In the genomic region with DNA sequence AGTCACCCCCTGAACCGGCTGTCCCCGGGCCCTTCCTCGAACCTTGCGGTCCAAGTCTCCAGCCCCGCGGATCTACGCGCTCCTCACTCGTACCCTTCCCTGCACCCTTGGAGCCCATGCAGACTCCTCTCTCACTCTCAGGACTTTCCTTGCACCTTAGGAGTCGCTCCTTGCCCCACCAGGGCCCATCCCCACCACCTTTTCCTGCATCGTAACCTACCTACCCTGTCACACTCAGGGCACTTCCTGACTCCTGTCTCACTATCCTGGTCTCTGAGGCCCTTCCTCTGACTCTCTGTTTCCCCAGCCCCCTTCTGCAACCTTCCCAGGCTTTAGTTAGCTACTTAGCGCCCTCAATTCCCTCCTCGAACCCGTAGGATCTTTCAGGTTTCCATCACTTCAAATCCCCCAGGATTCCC, we compare ENCODE assay signal across 8 mouse cellular contexts. TPM values are rescaled to one million over a fixed set of nuclear protein-coding genes. Genes with fewer than 3 reads are reported as not detected.
A peak's percentile ranks its signal among the peaks of the same experiment; 100 is the strongest.
DNase-seq lines count a peak whose midpoint lies in the region; ATAC-seq lines count a peak whose summit lies in the region.

No protein-coding gene starts in this region.

- ATAC-seq in neural tube, embryonic 11.5 days (ENCODE audit: insufficient read depth, low FRiP score, low TSS enrichment), result peak; percentile 29; the same call in 1 of the 2 replicates
- no peak; the same call in 1 of the 2 replicates for ATAC-seq in limb, embryonic 12.5 days (ENCODE audit: insufficient number of reproducible peaks, insufficient read depth, low FRiP score, low TSS enrichment, low read depth)
- ATAC-seq in stomach, embryonic 15.5 days (ENCODE audit: insufficient read depth, low FRiP score, low read depth), result no peak; the same call in 1 of the 2 replicates

- H3K4me3 ChIP-seq in neural tube, embryonic 11.5 days (ENCODE audit: low read depth, low read length), result peak overlapping the region; percentile 74
- peak overlapping the region; percentile 72 for H3K4me3 ChIP-seq in limb, embryonic 12.5 days (replicated peaks)
- peak overlapping the region; percentile 75 for H3K4me3 ChIP-seq in stomach, embryonic 15.5 days (replicated peaks)

- H3K9me3 ChIP-seq in neural tube, embryonic 11.5 days (ENCODE audit: control insufficient read depth, low read length), result no peaks in the 10 kb centered on the region
- H3K9me3 ChIP-seq in limb, embryonic 12.5 days, result no peaks in the 10 kb centered on the region
- H3K9me3 ChIP-seq in stomach, embryonic 15.5 days, result no peaks in the 10 kb centered on the region

- 2% methylated on average over 7 of the region's 14 CpGs for WGBS in neural tube, embryonic 11.5 days
- under 1% methylated on average over 14 of the region's 14 CpGs for WGBS in limb, embryonic 12.5 days
- WGBS in stomach, embryonic 15.5 days, result 0% methylated on average over 14 of the region's 14 CpGs

- peak overlapping the region; percentile 88 for H3K4me2 ChIP-seq in neural tube, embryonic 11.5 days (ENCODE audit: low read depth)
- peak overlapping the region; percentile 89 for H3K4me2 ChIP-seq in limb, embryonic 12.5 days
- peak overlapping the region; percentile 77 for H3K4me2 ChIP-seq in stomach, embryonic 15.5 days

- no peaks in the 10 kb centered on the region for H3K27me3 ChIP-seq in neural tube, embryonic 11.5 days (ENCODE audit: control insufficient read depth, insufficient read depth, low read length)
- H3K27me3 ChIP-seq in limb, embryonic 12.5 days, result no peaks in the 10 kb centered on the region
- no peaks in the 10 kb centered on the region for H3K27me3 ChIP-seq in stomach, embryonic 15.5 days (replicated peaks)

- peak overlapping the region; percentile 85 for H3K9ac ChIP-seq in neural tube, embryonic 11.5 days (ENCODE audit: low read length)
- peak overlapping the region; percentile 87 for H3K9ac ChIP-seq in limb, embryonic 12.5 days (replicated peaks)
- H3K9ac ChIP-seq in stomach, embryonic 15.5 days, result peak overlapping the region; percentile 80

- H3K27ac ChIP-seq in neural tube, embryonic 11.5 days (ENCODE audit: low read depth, low read length), result peak overlapping the region; percentile 85
- H3K27ac ChIP-seq in limb, embryonic 12.5 days, result peak overlapping the region; percentile 91
- H3K27ac ChIP-seq in stomach, embryonic 15.5 days, result peak overlapping the region; percentile 87

- H3K36me3 ChIP-seq in neural tube, embryonic 11.5 days (ENCODE audit: control insufficient read depth, insufficient read depth, low read length), result peaks cover 5% of the 10 kb centered on the region; the same call in 1 of the 2 replicates
- H3K36me3 ChIP-seq in limb, embryonic 12.5 days, result peaks cover 33% of the 10 kb centered on the region
- no peaks in the 10 kb centered on the region for H3K36me3 ChIP-seq in stomach, embryonic 15.5 days

- peaks cover 17% of the 10 kb centered on the region for H3K4me1 ChIP-seq in neural tube, embryonic 11.5 days (ENCODE audit: control insufficient read depth, insufficient read depth, low read length)
- H3K4me1 ChIP-seq in limb, embryonic 12.5 days (replicated peaks), result peaks cover 21% of the 10 kb centered on the region
- H3K4me1 ChIP-seq in stomach, embryonic 15.5 days, result peaks cover 29% of the 10 kb centered on the region

- DNase-seq in cerebellum, adult 9-10 months, result peak; percentile 72
- no peak for DNase-seq in cerebellum, postnatal 14 days
- DNase-seq in neural tube, embryonic 11.5 days (ENCODE audit: low spot score), result peak; percentile 34
- DNase-seq in neural tube, embryonic 10.5 days (ENCODE audit: extremely low spot score, low spot score), result no peak
- DNase-seq in frontal cortex, postnatal 25 days (ENCODE audit: low spot score in 2 of 2), result no peak
- DNase-seq in spleen, adult 18-20 months, result no peak

RNA-seq across cellular contexts. Expression of a gene that starts 0.4 kb away (rescaled TPM):
- polyA plus RNA-seq in neural tube, embryonic 11.5 days (2014; fragmentation: Nextera tagmentation; extraction: Ambion mirVana), result 80.6 and 87.0 TPM in 2 replicates
- 67.3 and 73.3 TPM in 2 replicates for polyA plus RNA-seq in limb, embryonic 12.5 days (2016; fragmentation: Nextera tagmentation; extraction: Ambion mirVana)
- 57.2 and 61.4 TPM in 2 replicates for polyA plus RNA-seq in stomach, embryonic 15.5 days (2015; fragmentation: Nextera tagmentation; extraction: Ambion mirVana)

RNA-seq across cellular contexts. Expression of a gene that starts 12.6 kb away (rescaled TPM):
- 23.0 and 27.0 TPM in 2 replicates for polyA plus RNA-seq in neural tube, embryonic 11.5 days (2014; fragmentation: Nextera tagmentation; extraction: Ambion mirVana)
- polyA plus RNA-seq in limb, embryonic 12.5 days (2016; fragmentation: Nextera tagmentation; extraction: Ambion mirVana), result 61.5 and 70.0 TPM in 2 replicates
- 66.3 and 70.7 TPM in 2 replicates for polyA plus RNA-seq in stomach, embryonic 15.5 days (2015; fragmentation: Nextera tagmentation; extraction: Ambion mirVana)

RNA-seq across cellular contexts. Expression of a gene that starts 15.3 kb away (rescaled TPM):
- polyA plus RNA-seq in neural tube, embryonic 11.5 days (2014; fragmentation: Nextera tagmentation; extraction: Ambion mirVana), result 0.17 TPM in 1 of 2 replicates, not detected in the other
- 0.13 and 0.26 TPM in 2 replicates for polyA plus RNA-seq in limb, embryonic 12.5 days (2016; fragmentation: Nextera tagmentation; extraction: Ambion mirVana)
- polyA plus RNA-seq in stomach, embryonic 15.5 days (2015; fragmentation: Nextera tagmentation; extraction: Ambion mirVana), result 0.85 and 0.88 TPM in 2 replicates

RNA-seq across cellular contexts. Expression of a gene that starts 30.8 kb away (rescaled TPM):
- polyA plus RNA-seq in neural tube, embryonic 11.5 days (2014; fragmentation: Nextera tagmentation; extraction: Ambion mirVana), result not detected in 2 replicates
- not detected in 2 replicates for polyA plus RNA-seq in limb, embryonic 12.5 days (2016; fragmentation: Nextera tagmentation; extraction: Ambion mirVana)
- not detected in 2 replicates for polyA plus RNA-seq in stomach, embryonic 15.5 days (2015; fragmentation: Nextera tagmentation; extraction: Ambion mirVana)

RNA-seq across cellular contexts. Expression of a gene that starts 42.3 kb away (rescaled TPM):
- polyA plus RNA-seq in neural tube, embryonic 11.5 days (2014; fragmentation: Nextera tagmentation; extraction: Ambion mirVana), result 0.16 TPM in 1 of 2 replicates, not detected in the other
- polyA plus RNA-seq in limb, embryonic 12.5 days (2016; fragmentation: Nextera tagmentation; extraction: Ambion mirVana), result not detected in 2 replicates
- polyA plus RNA-seq in stomach, embryonic 15.5 days (2015; fragmentation: Nextera tagmentation; extraction: Ambion mirVana), result 0.13 and 0.22 TPM in 2 replicates

Comparison
In these comparisons a context has a peak if more than half of its experiments do, and no peak if none do; other contexts are left out.
1. DNase-seq: peak in cerebellum, adult 9-10 months (single experiment) and neural tube, embryonic 11.5 days (single experiment); none in cerebellum, postnatal 14 days (0 of 2), neural tube, embryonic 10.5 days (single experiment), frontal cortex, postnatal 25 days (0 of 2) and spleen, adult 18-20 months (0 of 2).
2. Peak in every context shown above with its lines, with median percentiles within 50 percentile points of each other: H3K27ac ChIP-seq, H3K4me2 ChIP-seq, H3K4me3 ChIP-seq and H3K9ac ChIP-seq.